Mouse (Mus musculus) left cerebral cortex, postnatal 25 days (tissue): ENCODE data around the gene Dapk3. TPM values are rescaled to one million over a fixed set of nuclear protein-coding genes. Genes with fewer than 3 reads are reported as not detected.

ENCODE experiments used
- DNase-seq, 2 experiments: peaks; one replicate each; pipeline ENCODE4 v3.0.0; 2022; ENCODE audit warnings: low spot score in 2 of 2, mixed read lengths in 1 of 2
- intact Hi-C: fragments of 180-260 bp; cut with DNase I; formaldehyde crosslinking; loops from one replicate; pipeline ENCODE4 v1.15.1; 2025
- total RNA-seq, 2 experiments: library from RNA; stranded (reverse); gene quantifications; 2 replicates each; pipeline ENCODE4 v1.2.3; 2021

Gene Dapk3
- 10 to 100 TPM; 71.3 to 77.7 TPM for total RNA-seq

GRCm38 (mm10) chr10:81182336-81183333 lies at the start of gene Dapk3:
Dapk3 (plus strand) TSS chr10:81183005.
- intact Hi-C loops, result no loop called here
- DNase-seq, result peak; percentile 98 to 100

DNA sequence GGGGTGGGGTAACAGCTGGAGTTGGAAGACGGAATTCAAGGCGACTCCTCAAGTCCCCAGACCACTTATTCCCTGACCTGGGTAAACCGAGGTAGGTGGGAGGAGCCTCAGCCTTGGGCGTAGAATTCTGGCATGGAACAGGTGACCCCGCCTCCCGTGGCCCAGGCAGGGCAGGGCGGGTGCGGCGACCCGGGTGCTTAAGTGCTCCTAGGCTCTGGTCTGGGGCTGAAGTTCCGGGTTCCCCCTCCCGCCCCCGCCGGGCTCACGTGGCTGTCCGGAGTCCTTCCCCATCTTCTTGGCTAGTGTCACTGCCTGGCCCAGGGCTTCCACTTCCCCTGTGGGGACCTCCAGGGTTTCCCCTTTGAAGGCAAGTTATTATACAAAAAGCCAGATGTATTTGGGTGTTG lies 48.6 kb upstream of the Dapk3 start:
- peak in 1 of 2 experiments; percentile 51 for DNase-seq
- intact Hi-C loops, result no loop called here

DNA sequence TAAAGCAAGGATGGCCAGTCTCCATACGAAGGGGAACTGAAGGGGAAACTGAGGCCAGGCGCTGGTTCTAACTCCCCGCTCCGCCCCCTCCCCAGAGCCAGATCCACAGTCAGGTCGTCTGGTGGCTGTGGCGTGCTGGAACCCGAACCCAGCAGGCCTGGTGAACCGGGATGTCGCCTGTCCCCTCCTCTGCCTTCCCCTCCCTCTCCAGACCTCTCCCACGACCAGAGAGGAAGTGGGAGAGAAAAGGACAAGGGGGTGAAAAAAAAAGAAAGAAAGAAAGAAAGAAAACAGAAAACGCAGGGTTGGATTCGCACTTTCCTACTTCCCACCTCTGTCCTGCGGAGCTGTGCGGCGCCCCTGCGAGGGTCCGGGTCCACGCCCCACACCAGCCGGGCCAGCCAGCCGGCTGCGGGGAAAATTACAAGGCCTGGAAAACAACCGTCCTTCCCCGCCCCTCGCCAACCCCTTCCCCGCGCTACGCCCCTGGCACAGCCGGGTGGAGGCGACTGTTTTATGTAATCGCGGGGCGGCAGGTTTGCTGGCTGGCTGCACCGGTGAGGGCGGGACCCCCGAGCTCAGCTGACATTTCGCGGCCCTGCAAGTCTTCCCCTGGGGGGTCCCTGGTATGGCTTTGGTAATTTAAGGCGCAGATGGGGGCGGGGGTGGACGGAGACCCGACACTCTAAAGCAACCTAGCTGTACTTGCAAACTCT lies 47.7 kb upstream of the Dapk3 start, which contains the start of gene Zbtb7a:
Gene Zbtb7a, plus strand, starts transcription at position 255 of the 716 bp plus-strand sequence.
- peak in 1 of 2 experiments; percentile 57 for DNase-seq
- intact Hi-C loops, result no loop called here

DNA sequence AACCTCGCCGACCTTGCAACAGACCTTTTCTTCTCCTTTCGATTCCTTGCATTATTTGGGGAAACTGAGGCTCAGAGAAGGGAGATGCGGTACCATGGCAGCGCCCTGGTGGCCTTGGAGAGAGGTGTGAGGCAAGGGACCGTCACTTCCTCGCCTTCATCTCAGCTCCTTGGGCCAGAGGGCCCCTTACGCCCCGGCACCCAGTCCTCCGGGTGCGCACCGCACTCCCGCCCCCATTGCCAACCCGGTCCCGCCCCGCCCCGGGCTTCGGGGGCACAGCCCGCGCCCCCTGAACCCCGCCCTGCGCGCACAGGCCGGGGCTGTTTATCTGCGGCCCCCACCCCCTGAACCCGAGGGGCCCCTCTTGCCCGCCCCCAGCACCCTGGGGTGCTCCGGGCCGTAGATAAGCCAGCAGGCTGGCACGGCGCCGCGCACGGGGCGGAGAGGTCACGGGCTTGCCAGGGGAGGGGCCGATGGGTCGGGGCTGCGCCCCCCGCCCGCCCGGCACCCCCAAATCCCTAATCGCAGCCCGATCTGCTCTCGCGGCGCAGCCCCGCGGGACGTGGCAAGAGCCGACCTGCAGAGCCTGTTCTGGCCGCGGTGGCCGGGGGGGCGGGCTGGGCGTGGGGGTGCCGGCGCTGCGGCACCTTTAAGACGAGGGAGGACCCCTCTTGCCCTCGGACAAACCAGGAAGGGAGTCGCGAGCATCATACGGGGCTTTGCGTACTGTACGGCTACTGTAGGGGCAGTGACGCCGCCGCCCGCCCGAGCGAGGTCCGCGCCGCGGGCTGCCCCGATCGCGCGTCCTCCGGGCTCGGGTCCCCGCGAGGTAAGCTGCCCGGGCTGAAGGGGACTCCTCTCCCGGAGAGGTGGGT lies 46.7 kb upstream of the Dapk3 start:
- intact Hi-C loops, result loop anchor here (2.0 kb wide), 2 partner anchors 41 to 65 kb away; partner anchors contain the start of genes Eef2 and Thop1
- DNase-seq, result peak; percentile 71 to 73

DNA sequence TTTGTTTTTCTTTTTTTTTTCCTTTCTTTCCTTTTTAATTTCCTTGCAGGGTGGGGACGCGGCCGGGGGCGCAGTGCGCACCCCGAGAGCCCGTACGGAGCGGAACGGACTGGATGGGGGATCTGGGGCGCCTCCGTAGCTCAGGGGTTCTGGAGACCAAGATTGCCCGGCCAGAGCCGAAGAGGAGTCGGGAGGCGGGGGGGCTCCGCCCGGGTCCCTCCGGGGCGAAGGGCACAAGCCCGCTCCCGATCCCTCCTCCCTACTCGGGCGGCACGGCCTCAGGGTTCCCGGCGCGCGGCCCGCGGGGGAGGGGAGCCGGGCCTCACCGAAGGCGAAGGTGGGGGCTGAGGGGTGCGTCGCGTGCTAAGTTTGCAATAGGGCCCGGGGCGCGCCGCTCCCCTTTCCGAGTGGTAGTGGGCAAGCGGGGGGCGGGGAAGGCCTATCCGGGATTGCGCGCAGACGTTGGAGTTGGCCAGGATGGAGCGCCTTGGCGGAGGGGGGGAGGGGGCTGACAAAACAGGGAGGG lies 46.0 kb upstream of the Dapk3 start:
- DNase-seq, result peak in 1 of 2 experiments; percentile 79
- intact Hi-C loops, result loop anchor here (1.0 to 2.0 kb wide), 3 partner anchors 31 to 66 kb away; partner anchors contain the start of genes Eef2, Map2k2 and Thop1

DNA sequence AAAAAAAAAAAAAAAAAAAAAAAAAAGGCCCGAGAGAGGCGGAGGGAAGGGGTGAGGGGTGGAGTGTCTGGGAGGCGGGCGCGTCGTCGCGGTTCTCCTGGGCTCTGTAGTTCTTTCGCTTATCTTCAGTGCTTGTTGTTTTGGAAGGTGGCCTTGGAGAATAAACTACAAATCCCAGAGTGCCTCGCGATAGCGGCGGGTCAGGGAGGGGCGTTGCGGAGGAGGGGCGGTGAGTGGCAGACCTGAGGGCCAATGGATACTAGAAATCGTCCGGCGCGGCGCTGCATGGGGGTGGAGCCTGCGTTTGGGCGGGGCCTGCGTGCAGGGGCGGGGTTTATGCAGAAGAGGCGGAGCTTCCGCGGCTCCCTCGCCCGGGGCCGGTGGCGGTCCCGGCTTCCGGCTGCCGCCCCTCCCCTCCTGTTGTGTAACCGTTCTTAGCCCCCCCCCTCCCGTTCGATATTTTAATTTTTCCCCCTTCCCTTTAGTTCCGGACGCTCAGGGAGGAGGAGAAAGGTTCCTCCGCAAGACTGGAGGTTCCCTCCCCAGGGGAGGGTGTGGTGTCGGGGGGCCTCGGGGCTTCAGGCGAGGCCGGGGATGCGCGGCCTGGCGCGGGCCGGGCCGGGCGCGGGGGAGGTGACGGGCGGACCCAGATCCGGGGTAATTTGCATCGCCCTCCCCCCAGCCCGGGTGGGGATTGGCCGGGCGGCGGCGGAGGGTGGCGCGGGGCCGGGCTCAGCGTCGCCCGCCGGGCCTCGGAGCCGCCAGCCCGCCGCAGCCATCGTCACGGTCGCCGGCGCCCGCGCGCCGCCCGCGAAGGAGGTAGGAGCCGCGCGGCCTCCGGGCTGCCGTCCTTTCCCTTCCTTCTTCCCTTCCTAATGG lies 45.3 kb upstream of the Dapk3 start:
- DNase-seq, result peak; percentile 98 to 100
- intact Hi-C loops, result loop anchor here (1.0 to 2.0 kb wide), 3 partner anchors 32 to 67 kb away; partner anchors contain the start of genes Eef2, Map2k2 and Thop1

DNA sequence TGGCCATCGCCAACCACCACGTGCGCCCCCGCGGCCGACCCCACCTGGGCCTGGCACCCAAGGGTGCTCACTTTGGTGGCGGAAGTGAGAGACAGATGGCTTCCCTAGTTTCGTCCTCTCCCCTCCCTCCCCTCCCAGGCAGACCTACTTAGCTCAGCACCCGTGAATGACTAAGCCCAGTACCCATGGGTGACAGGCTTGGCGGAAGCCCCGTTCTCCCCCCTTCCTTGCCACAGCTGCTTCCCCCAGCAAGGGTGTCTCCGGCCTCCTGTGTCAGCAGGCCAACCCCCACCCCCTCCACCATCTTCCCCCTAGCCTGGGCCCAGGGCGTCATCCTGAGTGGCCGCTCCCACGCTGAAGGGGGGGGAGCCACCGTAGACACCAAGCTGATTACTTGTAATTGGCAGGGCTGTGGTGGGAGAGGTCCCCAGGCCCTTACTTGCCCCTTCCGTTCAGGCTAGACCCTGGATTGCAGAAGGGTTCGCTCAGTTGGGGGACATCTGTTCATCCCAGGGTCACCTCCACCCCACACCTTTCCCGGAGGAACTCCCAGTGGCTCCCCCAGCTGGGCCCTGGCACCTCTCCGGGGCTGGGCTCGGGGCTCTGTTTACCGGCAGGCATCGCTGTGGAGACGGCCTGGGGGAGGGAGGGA lies 44.5 kb upstream of the Dapk3 start:
- intact Hi-C loops, result no loop called here
- no peak for DNase-seq

DNA sequence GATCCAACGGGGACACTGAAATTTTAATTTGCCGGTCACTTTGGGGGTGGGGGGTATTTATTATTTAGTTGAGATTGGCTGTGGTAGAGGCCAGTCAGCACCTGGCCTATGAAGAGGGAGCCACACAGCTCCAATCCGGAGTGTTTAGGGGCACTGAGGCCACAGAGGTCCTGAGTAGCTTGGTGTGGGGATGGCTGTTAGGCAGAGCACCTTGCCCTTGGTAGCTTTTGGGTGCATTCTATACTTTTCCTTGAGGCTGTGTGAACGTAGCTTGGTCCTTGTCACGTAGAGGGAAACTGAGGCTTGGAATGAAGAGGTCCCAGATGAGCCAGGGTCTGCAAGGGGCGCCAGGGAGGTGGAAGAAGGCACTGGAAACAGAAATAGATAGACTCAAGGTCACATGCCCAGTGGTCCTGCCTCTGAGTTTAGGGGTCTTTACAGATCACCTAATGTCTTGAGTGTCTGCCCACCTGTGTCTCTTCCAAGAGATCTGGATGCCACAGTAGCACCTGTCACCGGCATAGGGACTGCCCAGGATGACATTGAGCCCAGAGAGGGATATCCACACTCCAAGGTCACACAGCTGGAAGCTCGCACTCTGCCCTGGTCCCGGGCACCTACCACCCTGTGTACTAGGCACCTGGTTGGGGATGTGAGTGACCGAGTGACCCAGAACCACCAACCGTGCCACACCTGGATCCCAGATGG lies 43.8 kb upstream of the Dapk3 start:
- no peak for DNase-seq
- intact Hi-C loops, result no loop called here

DNA sequence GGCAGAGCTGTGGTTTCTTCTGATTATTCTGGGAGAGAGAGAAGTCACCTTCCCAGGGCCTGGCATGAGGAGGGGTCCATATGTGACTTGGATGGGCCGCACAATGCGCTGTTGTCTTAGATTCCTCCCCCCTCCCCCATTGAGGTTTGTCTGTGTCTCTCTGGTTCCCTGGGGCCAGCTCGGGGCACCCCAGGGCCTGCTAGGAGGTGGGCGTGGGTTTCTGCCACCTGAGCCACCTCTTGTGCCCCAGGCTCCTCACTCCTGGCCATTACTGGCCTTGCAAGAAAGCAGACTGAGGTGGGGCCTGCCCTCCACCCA lies 43.3 kb upstream of the Dapk3 start:
- intact Hi-C loops, result no loop called here
- DNase-seq, result no peak

DNA sequence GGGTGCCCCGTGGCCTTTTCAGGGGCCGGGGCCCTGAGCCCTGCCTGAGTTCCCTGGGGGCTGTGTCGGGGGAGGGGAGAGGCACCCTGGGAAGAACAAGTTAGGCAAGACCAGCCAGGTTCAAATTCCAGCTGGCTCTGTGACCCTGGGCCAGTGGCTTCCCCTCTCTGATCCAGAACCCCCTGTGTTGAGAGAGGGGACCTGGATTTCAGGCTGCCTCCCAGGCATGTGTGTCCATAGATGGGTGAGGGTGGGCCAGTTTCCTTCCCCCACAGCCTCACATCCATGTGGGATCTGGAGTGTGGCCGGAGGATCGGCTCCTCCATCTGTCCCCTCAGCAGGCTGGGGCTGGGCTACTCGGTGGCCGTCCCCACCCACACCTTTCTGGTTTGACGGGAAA lies 42.8 kb upstream of the Dapk3 start:
- intact Hi-C loops, result no loop called here
- DNase-seq, result no peak

DNA sequence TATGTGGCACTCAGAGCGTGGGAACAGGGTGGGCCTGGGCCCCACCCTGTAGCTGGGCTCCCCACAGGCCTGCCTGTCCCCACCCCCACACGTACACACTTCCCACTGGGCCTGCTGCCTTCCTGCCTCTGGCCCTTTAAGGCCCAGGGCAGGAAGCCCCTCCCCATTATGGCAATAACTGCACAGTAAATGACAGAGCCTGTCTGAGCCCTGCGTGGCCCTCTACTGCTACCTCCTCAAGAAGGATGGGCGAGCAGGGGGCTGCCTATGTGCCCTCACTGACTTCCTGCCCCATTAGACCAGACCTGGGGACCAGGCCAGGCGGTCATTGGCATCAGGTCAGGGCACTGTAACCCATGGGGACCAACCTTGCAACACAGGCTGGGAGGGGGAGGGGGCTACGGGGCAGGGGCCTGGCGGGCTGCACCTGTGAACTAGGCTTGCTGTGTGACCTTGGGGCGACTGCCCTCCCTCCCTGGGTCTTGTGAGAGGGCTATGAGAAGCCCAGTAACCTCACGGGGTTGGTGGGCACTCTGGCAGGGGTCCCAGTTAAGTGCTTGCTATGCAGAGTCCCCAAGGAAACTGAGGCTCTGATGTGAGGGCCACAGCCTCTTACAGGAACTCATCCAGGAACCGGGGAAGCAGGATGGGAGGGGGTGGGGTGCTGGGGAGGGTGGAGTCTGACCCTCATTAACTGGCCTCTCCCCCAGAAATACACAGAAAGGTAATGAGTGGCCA lies 41.9 kb upstream of the Dapk3 start:
- DNase-seq, result no peak
- intact Hi-C loops, result no loop called here

DNA sequence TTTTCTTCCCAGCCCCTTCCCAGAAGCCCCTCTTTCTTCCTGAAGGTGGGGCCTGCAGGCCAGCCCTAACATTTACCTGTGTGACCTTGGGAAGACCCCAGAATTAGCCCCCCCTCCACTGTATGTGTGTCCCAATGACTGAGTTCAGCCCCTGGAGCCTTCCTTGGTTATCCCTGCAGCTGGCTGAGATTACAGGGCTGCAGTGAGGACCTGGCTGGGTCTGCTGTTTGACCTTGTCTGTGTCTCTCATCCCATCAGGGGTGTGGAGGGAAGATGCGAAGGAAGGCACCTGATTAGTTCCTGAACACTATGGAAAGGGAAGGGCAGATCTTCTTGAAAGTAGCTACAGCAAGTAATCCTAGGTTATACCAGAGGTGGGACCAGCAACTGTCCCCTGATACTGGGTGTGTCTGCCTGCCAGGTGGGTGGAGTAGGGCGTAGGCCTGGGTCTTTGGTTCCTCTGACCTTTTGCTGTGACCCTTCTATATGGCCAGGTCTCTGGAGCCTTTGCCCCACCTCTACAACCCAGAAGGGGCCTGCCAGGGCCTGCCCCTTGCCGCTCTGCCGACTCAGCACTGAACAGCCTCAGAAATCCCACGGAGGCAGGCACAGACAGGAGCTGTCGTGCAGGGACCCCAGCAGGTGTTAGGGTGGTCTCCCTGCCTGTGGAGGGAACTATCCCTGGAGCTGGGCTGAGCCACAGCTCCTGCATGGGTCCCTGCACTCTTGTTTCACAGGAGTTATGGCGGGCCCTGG lies 41.2 kb upstream of the Dapk3 start:
- intact Hi-C loops, result no loop called here
- no peak for DNase-seq

DNA sequence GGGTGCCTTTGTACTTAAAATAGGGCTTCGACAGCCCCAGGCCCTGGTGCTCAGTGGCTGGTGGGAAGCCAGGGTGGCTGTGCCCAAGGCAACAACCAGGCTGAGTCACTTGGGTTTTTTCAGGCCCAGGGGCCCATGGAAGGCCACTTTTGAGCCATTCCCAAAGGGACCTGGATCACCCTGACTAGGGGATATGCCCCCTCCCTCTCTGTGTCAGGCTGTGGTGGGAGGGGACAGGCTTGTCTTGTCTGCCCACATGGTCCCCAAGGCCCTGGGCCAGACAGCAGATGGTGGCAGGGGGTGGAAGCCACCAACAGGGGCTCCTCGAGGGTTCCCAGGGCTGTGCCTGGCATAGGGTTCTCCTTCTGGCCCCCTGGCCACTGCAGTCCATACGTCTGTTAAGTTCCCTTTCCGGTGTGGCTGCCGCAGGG lies 40.2 kb upstream of the Dapk3 start:
- no peak for DNase-seq
- intact Hi-C loops, result no loop called here

GRCm38 (mm10) chr10:81143157-81143633 lies 39.6 kb upstream of the Dapk3 start:
- intact Hi-C loops, result no loop called here
- no peak for DNase-seq

- intact Hi-C loops, result no loop called here
- DNase-seq, result no peak
Observed at GRCm38 (mm10) chr10:81143845-81144437, 38.9 kb upstream of the Dapk3 start.
